Mouse (Mus musculus) monocyte, adult 5-6 weeks (primary cell): Measurements from ENCODE around the gene Cacna1e. TPM values are rescaled to one million over a fixed set of nuclear protein-coding genes. Genes with fewer than 3 reads are reported as not detected.

Experiments used
- ATAC-seq: fragments of 153-309, 156-312 bp; replicated peaks from 2 replicates; pipeline ENCODE4 v1.8.0; 2017; ENCODE audit warnings: mild to moderate bottlenecking; ENCODE audit not compliant: low TSS enrichment, insufficient number of reproducible peaks, severe bottlenecking, poor library complexity, low FRiP score
- total RNA-seq: library from RNA; stranded (forward); fragments of 200-1000, 200-491, 200-594 nt; gene quantifications from 3 replicates; pipeline ENCODE4 v1.2.3, GENCODE M21; 2017

The Cacna1e gene
- total RNA-seq, 1 experiment from 2014 or later, result 1.8 TPM

DNA sequence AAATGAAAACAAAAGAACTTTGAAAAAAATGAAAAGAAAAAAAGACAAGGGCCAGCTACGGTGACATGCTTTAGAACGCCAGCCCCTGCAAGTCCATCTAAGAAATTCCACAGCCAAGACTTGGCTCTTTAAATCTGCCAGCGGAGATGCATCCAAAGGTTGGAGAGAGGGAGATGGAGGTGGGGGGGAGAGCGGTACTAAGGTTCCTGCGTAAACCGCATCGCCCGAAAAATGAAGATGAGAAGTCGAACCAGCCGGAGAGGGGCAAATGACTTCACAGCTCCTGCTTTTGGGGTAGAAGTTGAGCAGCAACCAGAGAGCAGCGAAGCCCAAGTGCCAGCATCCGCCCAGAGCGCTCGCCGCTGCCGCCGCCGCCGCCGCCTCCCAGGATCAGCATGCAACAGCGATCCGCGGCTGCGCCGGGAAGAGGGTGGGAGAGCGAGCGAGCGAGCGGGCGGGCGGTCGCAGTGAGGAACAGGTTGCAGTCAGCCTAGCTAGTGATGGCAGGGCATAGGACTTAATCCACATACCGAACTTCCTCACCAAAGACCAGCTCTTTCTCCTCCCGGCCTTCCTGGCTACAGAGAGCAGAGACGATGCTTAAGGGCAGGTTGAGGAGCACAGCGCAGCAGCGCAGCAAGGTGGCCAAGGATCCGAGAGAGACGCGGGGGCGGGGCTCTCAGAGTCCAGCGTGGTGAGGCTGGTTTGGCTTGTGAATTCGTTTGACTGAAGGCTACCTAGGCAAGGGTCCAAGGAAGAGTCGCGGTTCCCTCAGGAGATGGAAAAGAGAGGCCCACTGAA, 157.7 kb downstream of the Cacna1e start:
- no peak for ATAC-seq

DNA sequence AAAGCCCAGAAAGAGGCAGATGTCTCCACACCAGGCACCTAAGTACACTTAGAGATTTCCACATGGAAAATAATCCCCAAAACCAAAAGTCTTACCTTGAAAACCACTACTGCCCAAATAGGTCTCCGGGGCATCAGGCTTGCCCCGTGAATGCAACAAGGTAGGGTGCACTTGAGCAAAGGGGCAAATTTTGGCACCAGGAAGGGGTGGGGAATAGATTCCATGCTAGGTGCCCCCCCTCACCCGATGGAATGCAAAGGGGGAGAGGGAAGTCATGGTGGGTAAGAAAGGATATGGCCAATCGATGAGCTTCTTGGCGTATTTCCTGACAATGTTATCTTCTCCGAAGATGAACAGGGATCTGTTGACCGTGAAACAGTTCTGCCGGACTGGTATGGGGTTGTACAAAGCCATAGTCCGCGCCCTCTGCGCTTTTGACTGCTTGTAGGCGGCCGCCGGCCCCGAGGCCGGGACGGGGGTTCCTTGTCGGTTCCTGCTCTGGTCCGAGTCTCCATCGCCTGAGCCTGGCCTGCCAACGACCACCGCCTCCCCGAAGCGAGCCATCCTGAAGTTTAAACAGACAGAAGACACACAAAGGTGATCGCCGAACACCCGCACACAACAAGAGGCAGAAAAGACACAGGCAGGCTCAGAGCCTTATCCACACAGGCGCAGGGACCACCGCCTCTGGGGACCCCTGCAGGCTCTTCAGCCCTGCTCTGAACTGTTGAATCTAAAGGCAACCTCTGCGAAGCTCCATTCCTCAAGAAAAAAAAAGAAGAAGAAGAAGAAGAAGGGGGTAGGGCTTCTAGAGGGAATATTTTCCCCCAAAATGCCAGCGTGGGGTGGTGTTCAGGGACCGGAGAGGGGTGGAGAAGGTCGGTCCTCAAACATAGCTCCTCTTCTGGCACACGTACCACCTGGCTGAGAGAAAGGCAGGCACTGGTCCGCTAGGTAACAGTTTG, 158.7 kb downstream of the Cacna1e start:
- ATAC-seq, result no peak

DNA sequence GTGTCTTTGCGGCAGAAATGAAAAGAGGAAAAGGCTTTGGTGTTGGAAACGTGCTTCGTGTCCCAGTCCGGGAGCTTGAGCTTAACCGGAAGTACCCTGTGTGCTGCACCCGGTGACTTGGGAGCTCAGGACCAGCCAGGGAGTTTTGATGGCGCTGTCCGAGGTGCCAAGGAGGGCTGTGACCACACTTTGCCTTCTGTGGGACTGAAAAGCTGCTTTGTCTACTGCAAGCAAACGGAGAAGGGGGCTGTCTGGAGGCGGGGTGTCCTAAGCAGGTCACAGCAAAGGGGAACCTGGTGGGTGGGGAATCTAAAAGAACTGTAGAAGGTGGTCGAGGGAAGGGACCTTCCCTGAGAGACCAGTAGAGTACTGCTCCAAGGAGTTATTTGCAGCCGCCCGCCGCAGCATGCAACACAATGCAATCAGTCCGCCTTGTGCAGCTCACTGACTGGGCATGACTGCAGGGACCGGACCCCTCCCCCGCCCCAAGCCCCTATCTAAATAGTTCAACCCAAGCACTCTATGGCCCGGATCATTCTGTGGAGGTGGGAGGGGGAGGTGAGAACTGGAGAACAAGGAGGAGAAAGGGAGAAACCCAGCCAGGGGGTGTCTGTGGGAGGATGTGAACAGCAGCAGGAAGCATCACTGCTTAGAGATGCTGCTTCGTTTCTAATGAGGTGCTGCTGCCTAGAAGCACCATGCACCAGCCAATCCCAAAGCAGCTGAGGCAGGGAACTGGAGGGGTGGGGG, 160.6 kb downstream of the Cacna1e start:
- ATAC-seq, result no peak

DNA sequence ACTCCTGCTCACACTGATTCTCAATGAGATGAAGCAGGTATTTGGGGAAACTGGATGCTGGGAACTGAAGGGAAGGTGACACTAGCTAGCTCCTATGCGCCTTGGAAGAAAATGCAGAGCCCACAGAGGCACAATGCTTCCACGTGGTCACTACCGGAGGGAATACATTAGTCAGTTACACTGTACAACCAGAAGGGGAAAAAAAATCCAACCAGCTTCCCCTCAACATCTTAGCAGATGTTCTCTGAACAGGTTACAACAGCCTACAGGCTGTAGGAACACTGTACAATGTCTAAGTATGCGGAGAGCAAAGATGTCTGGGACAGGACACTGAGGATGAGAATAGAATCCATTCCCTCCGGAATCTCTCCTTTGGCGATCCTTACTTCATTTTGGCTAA, 161.2 kb downstream of the Cacna1e start:
- ATAC-seq, result no peak

DNA sequence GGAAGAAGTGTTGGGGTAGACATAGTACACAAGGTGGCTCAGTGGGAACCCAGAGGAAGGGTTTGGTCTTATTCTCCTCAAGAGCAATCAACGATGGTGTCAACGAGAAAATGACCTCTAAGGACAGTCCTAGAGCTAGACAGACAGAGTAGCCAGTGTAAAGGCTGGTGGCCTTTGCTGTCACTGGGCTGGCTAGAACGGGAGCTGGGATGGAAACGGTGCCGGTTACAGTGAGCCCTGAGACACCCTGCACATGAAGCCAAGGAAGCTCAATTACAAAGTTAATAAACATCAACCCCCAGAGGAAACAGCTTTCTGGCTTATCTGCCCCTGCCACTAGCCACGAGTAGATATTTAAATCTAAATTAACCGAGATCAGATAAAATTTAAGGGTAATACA, 168.7 kb downstream of the Cacna1e start:
- no peak for ATAC-seq

DNA sequence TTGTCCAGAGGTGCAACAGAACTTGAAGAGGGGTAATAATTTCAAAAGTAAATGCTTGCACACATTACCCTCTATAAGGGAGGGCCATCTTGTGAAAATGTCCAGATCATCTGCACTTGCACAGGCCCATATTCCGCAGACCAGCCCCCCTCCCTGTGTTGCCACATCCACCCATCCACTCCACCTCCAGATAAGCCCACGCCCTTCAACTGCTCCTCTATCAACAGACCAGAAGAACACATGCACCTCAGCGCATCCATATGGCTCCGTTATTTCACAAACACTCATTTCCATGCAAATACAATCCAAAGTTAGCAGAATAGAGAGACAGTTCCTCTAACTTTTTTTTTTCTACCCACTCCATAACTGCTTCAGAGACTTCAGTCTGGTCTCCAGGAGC, 171.6 kb downstream of the Cacna1e start:
- ATAC-seq, result no peak

DNA sequence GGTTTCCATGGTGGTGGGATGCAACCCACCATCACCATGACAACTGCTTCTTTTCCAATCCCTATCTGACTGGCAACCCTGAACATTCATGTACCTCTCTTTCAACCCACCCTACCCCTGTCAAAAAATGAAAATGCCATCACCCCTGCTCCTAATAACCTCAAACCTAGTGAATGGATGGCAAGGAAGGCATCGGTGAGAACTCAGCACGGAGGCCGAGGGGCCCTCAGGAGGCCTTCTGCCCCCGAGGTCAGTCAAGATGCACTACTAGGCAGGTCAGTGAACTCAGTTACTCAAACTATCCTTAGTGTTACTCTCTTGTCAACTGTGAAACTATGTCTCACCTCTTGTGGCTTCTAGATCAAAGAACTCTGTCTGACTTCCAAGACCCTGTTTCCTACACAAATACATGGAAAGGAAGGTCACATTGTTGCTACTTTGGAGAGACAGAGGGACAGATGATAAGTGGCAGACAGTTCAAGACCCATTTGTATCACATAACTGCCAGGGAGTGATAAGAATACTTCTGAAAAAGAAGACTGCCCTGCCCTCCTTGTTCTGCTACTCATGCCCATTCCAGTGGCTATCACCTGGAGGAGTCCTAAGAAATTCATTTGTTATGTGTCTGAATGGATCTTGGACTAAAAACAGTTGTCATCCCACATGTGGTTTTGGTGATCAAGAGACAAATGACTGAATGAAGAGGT, 176.6 kb downstream of the Cacna1e start:
- ATAC-seq, result no peak

DNA sequence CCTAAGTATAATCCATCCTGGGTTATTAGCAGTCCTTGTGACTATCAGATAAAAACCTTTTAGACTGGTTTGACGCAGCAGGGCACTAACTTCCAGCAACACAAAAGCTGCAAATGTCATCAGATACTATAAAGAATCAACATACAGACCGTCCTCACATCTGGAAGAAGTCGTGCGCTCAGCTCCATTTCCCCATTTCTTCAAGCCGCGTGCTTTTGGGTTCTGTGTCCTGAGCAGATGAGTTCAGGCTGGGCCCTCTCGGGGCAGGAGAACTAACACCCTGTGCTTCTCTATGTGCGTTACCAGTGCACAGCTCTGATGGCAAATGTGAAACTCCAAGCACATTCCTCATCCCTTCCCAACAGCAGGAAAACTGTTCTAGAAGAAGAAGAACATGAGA, 177.3 kb downstream of the Cacna1e start:
- no peak for ATAC-seq

DNA sequence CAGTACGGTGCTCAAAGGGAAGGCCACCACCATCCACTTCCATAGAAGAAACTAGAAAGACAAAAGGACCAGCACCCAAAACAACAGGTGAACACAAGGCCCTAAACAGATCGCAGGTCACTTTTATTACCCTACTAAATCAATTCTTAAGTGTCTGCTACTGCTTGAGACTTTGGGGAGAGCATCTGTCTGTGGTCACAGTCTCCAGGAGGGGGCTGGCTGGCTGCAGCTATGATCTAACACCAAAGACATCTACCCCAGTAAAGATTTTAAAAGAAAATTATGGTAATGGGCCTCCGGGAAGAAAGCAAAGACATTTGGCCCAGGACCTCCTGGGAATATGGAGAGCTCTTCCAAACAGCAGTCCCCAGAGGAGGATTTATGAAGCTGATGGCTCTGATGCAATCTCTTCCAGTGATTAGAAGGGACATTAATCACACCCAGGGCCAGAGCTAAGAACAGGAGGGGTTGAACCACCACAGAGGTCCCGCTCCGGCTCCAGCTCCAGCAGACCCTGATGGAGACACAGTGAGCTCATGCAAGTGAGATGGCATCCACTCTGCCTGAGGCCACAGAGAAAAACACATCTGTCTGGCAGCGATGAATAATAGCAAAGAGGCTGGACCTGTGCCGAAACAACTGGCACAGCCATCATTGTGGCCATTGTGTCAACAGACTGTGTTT, 178.3 kb downstream of the Cacna1e start:
- ATAC-seq, result no peak

DNA sequence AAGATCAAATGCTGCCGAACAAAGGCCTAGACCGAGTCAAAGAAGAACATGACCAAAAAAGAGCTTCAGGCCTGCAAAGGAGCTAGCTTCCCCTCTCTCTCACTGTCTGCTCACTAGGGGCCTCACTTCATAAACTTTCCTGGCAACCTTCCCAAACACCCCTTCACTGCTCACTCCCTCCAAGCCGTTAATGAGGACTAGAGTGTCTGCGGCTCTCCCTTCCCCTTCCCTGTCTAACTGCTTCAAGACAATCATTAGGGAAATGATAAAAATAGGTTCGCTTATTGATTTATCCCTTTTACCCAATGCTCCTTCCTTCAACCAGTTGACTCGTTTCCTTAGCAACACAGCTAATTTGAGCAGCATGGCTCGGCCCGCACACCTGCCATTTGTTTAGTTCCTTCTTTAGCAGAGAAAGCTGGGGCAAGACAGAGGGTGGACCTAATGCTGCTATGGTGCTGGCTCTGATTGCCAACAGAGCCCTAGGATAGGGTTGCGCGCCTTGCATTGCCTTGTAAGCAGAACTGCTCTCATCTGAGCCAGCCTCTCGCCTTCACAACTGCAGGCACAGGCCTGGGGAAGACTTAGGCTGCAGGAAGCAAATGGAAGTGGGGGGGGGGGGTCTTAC, 179.6 kb downstream of the Cacna1e start:
- no peak for ATAC-seq

DNA sequence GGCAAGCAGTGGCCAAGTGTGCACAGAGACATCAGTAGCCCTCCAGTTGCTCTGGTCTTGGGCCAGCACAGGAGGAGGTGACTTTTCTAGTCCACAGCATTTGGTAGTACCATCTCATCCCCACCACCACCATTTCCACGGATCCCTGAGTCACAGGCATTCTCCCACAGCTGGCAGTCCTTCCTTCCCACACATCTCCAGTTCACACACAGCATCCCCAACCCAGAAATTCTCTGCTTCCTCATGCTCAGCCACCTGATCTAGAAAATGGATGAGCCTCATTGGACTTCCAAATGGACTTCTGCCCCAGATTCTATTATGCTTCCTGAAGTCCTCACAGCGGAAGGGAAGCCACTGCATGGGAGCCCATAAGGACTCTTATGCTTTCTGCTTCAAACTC, 181.7 kb downstream of the Cacna1e start:
- ATAC-seq, result no peak

DNA sequence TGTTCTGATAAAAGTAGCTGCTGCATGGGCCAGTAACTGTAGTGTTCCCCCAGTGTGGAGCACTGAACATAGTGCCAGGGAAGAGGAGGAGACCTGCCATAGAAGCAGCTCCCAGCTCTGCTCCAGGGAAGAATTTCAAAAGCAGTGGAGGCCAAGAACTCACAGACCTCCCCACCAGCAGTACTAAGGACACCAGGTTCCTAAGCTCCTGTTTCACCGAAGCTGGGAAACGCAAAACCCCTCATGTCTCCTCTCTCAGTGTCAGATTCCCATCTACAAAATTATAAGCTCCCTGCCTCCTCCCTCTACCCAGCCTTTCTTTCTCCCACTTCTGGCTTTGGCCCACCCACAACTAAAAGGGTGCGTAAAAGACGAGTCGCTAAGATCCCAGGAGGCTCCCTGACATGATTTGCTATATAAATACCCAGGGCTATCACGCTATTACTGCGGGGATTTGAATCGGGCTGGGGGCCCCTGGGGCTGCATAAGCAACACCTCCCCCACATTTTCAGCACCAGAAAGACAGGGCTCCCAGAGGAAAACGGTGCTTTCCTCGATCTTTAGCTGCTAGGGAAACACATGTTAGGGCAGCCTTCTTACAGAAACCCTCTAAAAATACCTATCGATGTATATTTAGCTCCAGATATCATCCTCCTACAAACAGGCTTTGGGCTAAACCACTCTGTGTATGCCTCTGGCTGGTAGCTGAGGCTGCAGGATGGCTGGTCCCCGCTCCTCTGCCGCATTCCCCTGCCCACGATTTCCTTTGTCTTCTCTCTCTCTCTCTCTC, 195.2 kb downstream of the Cacna1e start:
- ATAC-seq, result no peak

DNA sequence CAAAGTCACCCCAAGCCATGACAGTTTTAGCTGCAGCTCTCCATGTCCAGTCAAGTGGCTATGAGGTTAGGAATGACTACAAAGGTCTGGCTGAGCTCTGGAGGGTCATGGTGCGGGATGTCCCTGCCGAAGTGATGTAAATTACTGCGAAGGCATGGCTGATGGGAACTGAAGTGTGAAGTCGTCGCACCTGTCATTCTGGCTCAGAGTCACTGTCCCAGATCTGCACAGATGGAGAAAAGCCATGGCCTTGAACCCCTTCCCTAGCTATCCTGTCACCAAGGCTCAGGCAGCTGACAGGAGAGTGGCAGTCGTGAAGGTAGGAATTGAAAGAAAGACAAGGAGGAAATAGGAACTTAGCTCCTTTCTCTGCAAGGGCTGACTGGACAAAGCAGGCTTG, 197.4 kb downstream of the Cacna1e start:
- no peak for ATAC-seq

DNA sequence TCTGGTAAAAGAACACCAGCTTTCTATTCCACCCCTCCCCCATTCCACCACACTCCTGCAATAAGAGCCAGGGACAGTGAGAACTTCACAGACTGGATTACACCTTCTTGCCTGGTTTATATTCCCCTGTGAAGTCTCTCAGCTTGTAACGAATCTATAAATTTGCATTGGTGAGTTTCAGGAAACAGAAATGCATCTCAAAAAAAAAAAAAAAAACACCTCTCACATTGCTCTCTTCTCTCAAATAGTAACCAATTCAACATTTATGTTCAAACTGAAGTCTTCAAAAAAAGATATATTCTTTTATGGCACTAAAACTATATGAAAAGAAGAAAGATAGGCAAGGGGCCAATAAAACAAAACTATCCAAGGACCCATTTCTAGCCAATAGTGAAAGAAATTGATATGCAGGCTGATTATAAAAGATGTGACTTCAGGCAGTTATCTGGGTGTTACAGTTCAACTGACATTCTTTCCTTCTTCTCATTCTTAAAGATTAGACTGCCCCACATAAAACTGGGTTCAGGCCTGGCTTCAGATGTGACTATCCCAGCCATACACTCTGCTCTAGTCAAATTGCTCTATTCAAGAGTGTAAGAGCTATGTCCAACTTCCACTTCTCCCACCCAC, 200.7 kb downstream of the Cacna1e start:
- no peak for ATAC-seq

DNA sequence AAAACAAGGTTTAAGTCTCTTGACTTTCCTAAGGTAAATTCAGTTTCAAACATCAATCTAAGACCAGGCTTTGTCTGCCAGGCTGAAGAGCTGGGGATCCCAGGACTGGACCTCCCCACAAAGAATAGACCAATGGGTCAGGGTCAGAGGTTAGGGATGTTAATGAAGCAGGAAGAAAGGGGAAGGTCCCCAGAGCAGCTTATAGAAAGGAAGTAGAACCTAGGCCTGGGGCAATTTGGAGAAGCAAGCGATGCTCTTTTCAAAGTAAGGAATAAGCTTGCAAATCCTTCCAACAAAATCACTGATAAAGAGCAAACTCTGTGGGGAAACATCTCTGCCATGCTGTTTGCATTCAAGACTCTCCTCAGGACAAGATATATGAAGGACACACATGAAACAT, 205.3 kb downstream of the Cacna1e start:
- ATAC-seq, result no peak

DNA sequence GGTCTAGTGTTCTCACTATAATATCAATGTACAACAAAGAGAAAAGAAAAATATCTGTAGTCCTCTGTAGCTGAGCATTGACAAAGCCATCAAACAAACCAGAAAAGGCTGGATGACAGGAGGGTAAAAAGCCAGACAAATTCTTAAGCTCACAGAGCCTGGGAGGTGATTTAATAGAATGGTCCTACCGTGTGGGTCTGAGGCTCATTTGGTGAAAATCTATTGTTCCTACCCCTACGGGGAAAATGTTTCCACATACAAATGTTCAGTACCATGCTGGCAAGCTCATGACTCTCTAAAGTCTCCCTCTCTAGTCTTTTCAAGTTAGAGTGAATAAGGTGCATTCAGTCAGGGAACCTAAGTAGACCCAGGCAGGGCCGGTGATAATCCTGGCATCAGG, 206.2 kb downstream of the Cacna1e start:
- ATAC-seq, result no peak

DNA sequence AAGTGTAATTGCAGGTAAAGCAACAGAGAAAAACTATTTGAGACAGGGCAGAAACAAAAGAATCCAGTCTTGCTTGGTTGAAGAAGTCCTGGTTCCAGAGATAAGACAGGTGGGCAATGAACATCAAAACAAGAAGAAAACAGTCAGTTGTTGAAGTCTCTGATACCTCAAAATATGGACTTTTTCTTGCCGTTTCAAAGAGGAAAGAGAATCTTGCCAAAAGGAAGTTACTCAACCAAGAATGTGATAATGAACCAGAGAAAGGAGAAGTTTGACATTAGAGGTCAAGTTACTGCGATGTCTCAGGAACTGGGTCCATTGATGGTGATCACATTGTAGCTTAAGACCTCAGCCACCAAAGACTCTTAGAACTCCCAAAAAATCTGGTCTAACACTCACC, 206.6 kb downstream of the Cacna1e start:
- ATAC-seq, result no peak
